Mouse (Mus musculus): ENCODE measurements around the gene Slc22a20. TPM values are rescaled to one million over a fixed set of nuclear protein-coding genes. Genes with fewer than 3 reads are reported as not detected.

The Slc22a20 gene
- polyA plus RNA-seq, 1 experiment from 2014 or later, result not detected

GRCm38 (mm10) chr19:5922963-5923362 lies 63.0 kb downstream of the Slc22a20 start:
- Histone ChIP-seq H3K4me3 (ENCODE audit: low read depth, low read length) (no peak overlapping the region), H3K27ac (ENCODE audit: low read depth, low read length) (no peak overlapping the region), H3K4me1 (replicated peaks; ENCODE audit: control insufficient read depth, insufficient read depth, low read length) (peaks cover 32% of the 10 kb centered on the region), H3K36me3 (ENCODE audit: control insufficient read depth, insufficient read depth, low read length) (peaks cover 3% of the 10 kb centered on the region; the same call in 1 of the 2 replicates), H3K9ac (ENCODE audit: low read depth, low read length) (0 out of 2 replicates have a peak overlapping the region, but pooled peaks have one; percentile 2), H3K9me3 (ENCODE audit: control insufficient read depth, low read length) (no peaks in the 10 kb centered on the region), H3K4me2 (peak overlapping the region; percentile 96), H3K27me3 (replicated peaks; ENCODE audit: control insufficient read depth, insufficient read depth, low read length) (no peaks in the 10 kb centered on the region; the same call in 1 of the 2 replicates)
- DNase-seq (ENCODE audit: low spot score) (no peak), ATAC-seq (replicated peaks; ENCODE audit: low FRiP score) (no peak)
- 87% methylated on average over 3 of the region's 3 CpGs for WGBS

GRCm38 (mm10) chr19:5922119-5922942 lies 63.6 kb downstream of the Slc22a20 start:
- Histone ChIP-seq H3K4me3 (ENCODE audit: low read depth, low read length) (peak overlapping the region; percentile 24), H3K4me1 (replicated peaks; ENCODE audit: control insufficient read depth, insufficient read depth, low read length) (peaks cover 32% of the 10 kb centered on the region), H3K27ac (ENCODE audit: low read depth, low read length) (peak overlapping the region; percentile 79), H3K36me3 (ENCODE audit: control insufficient read depth, insufficient read depth, low read length) (peaks cover 5% of the 10 kb centered on the region), H3K27me3 (replicated peaks; ENCODE audit: control insufficient read depth, insufficient read depth, low read length) (no peaks in the 10 kb centered on the region; the same call in 1 of the 2 replicates), H3K9ac (ENCODE audit: low read depth, low read length) (peak overlapping the region; percentile 47), H3K4me2 (peak overlapping the region; percentile 96), H3K9me3 (ENCODE audit: control insufficient read depth, low read length) (no peaks in the 10 kb centered on the region)
- 47% methylated on average over 15 of the region's 15 CpGs for WGBS
- ATAC-seq (replicated peaks; ENCODE audit: low FRiP score) (peak; percentile 80), DNase-seq (ENCODE audit: low spot score) (no peak)

DNA sequence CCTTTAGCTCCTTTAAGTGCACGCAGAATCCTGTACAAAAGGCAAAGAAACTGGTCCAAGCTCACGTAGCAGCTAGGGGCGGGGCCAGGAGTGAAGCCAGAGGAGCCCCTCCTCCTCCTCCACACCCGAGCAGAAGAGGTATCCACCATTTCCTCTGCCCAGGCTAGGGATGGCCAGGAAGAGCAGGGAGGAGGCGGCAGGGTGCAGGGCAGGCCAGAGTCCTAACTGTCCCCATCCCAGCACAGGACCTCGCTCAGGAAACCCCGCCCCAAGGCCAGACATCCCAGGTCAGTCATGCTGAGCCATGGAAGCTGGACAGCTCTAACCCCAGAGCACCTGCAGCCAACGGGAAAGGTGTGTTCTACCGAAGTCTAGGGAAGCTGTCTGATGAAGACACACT lies 64.2 kb downstream of the Slc22a20 start:
- peaks cover 10% of the 10 kb centered on the region for H3K36me3 ChIP-seq (ENCODE audit: control insufficient read depth, insufficient read depth, low read length)
- H3K27me3 ChIP-seq (replicated peaks; ENCODE audit: control insufficient read depth, insufficient read depth, low read length), result no peaks in the 10 kb centered on the region; the same call in 1 of the 2 replicates
- H3K27ac ChIP-seq (ENCODE audit: low read depth, low read length), result peak overlapping the region; percentile 79
- H3K4me1 ChIP-seq (replicated peaks; ENCODE audit: control insufficient read depth, insufficient read depth, low read length), result peaks cover 32% of the 10 kb centered on the region
- ATAC-seq (replicated peaks; ENCODE audit: low FRiP score) (0 out of 2 replicates have a peak, but pooled peaks have one; percentile 15), DNase-seq (ENCODE audit: low spot score) (no peak)
- H3K9me3 ChIP-seq (ENCODE audit: control insufficient read depth, low read length), result no peaks in the 10 kb centered on the region
- 21% methylated on average over 9 of the region's 9 CpGs for WGBS
- peak overlapping the region; percentile 47 for H3K9ac ChIP-seq (ENCODE audit: low read depth, low read length)
- H3K4me3 ChIP-seq (ENCODE audit: low read depth, low read length), result peak overlapping the region; percentile 24
- peak overlapping the region; percentile 96 for H3K4me2 ChIP-seq

Other genes with a start within 250 kb of the Slc22a20 start
- gene Ltbp3, start 245.2 kb downstream of the Slc22a20 start, polyA plus RNA-seq (2014; fragmentation: Nextera tagmentation; extraction: Ambion mirVana), result 4.1 and 4.6 TPM in 2 replicates
- 57.1 and 58.6 TPM in 2 replicates for gene Scyl1, start 214.7 kb downstream of the Slc22a20 start, polyA plus RNA-seq (2014; fragmentation: Nextera tagmentation; extraction: Ambion mirVana)
- 26.8 and 27.9 TPM in 2 replicates for gene Frmd8, start 110.9 kb downstream of the Slc22a20 start, polyA plus RNA-seq (2014; fragmentation: Nextera tagmentation; extraction: Ambion mirVana)
- 7.5 and 8.2 TPM in 2 replicates for gene Slc25a45, start 108.3 kb downstream of the Slc22a20 start, polyA plus RNA-seq (2014; fragmentation: Nextera tagmentation; extraction: Ambion mirVana)
- 3.9 and 4.2 TPM in 2 replicates for gene Tigd3, start 92.0 kb downstream of the Slc22a20 start, polyA plus RNA-seq (2014; fragmentation: Nextera tagmentation; extraction: Ambion mirVana)
- gene Dpf2, start 73.1 kb downstream of the Slc22a20 start, polyA plus RNA-seq (2014; fragmentation: Nextera tagmentation; extraction: Ambion mirVana), result 119 and 127 TPM in 2 replicates
- 5.1 TPM in 2 replicates for gene Cdc42ep2, start 61.3 kb downstream of the Slc22a20 start, polyA plus RNA-seq (2014; fragmentation: Nextera tagmentation; extraction: Ambion mirVana)
- 129 and 131 TPM in 2 replicates for gene Pola2, start 21.9 kb downstream of the Slc22a20 start, polyA plus RNA-seq (2014; fragmentation: Nextera tagmentation; extraction: Ambion mirVana)
- 25.2 and 25.8 TPM in 2 replicates for gene Capn1, start 29.8 kb upstream of the Slc22a20 start, polyA plus RNA-seq (2014; fragmentation: Nextera tagmentation; extraction: Ambion mirVana)
- 30.7 and 33.7 TPM in 2 replicates for gene Syvn1, start 60.4 kb upstream of the Slc22a20 start, polyA plus RNA-seq (2014; fragmentation: Nextera tagmentation; extraction: Ambion mirVana)
- gene Mrpl49, start 71.6 kb upstream of the Slc22a20 start, polyA plus RNA-seq (2014; fragmentation: Nextera tagmentation; extraction: Ambion mirVana), result 84.5 and 93.9 TPM in 2 replicates
- 1,022 and 1,135 TPM in 2 replicates for gene Fau, start 71.7 kb upstream of the Slc22a20 start, polyA plus RNA-seq (2014; fragmentation: Nextera tagmentation; extraction: Ambion mirVana)
- 38.7 and 42.3 TPM in 2 replicates for gene Znhit2, start 75.0 kb upstream of the Slc22a20 start, polyA plus RNA-seq (2014; fragmentation: Nextera tagmentation; extraction: Ambion mirVana)
- gene Tm7sf2, start 82.2 kb upstream of the Slc22a20 start, polyA plus RNA-seq (2014; fragmentation: Nextera tagmentation; extraction: Ambion mirVana), result 28.6 and 30.8 TPM in 2 replicates
- gene Vps51, start 91.1 kb upstream of the Slc22a20 start, polyA plus RNA-seq (2014; fragmentation: Nextera tagmentation; extraction: Ambion mirVana), result 54.8 and 57.1 TPM in 2 replicates
- not detected in 2 replicates for gene Tmem262, start 93.9 kb upstream of the Slc22a20 start, polyA plus RNA-seq (2014; fragmentation: Nextera tagmentation; extraction: Ambion mirVana)
- gene Gm28374, start 96.1 kb upstream of the Slc22a20 start, polyA plus RNA-seq (2014; fragmentation: Nextera tagmentation; extraction: Ambion mirVana), result 0.75 and 2.2 TPM in 2 replicates
- gene Zfpl1, start 98.8 kb upstream of the Slc22a20 start, polyA plus RNA-seq (2014; fragmentation: Nextera tagmentation; extraction: Ambion mirVana), result 50.4 and 52.3 TPM in 2 replicates
- gene Cdca5, start 98.8 kb upstream of the Slc22a20 start, polyA plus RNA-seq (2014; fragmentation: Nextera tagmentation; extraction: Ambion mirVana), result 50.8 and 55.3 TPM in 2 replicates
- 0.43 and 0.51 TPM in 2 replicates for gene AC131692.1, start 108.3 kb upstream of the Slc22a20 start, polyA plus RNA-seq (2014; fragmentation: Nextera tagmentation; extraction: Ambion mirVana)
- 2.0 and 2.4 TPM in 2 replicates for gene Naaladl1, start 119.6 kb upstream of the Slc22a20 start, polyA plus RNA-seq (2014; fragmentation: Nextera tagmentation; extraction: Ambion mirVana)
- 56.1 and 60.8 TPM in 2 replicates for gene Sac3d1, start 132.5 kb upstream of the Slc22a20 start, polyA plus RNA-seq (2014; fragmentation: Nextera tagmentation; extraction: Ambion mirVana)
- gene Snx15, start 142.2 kb upstream of the Slc22a20 start, polyA plus RNA-seq (2014; fragmentation: Nextera tagmentation; extraction: Ambion mirVana), result 34.6 and 35.1 TPM in 2 replicates
- 0.15 TPM in 1 of 2 replicates, not detected in the other for gene Batf2, start 154.8 kb upstream of the Slc22a20 start, polyA plus RNA-seq (2014; fragmentation: Nextera tagmentation; extraction: Ambion mirVana)
- 70.6 and 73.4 TPM in 2 replicates for gene Arl2, start 155.4 kb upstream of the Slc22a20 start, polyA plus RNA-seq (2014; fragmentation: Nextera tagmentation; extraction: Ambion mirVana)
- not detected in 2 replicates for gene Majin, start 198.2 kb upstream of the Slc22a20 start, polyA plus RNA-seq (2014; fragmentation: Nextera tagmentation; extraction: Ambion mirVana)
- gene Gpha2, start 240.2 kb upstream of the Slc22a20 start, polyA plus RNA-seq (2014; fragmentation: Nextera tagmentation; extraction: Ambion mirVana), result 0.70 TPM in 1 of 2 replicates, not detected in the other
- 10.5 and 12.0 TPM in 2 replicates for gene Ppp2r5b, start 249.7 kb upstream of the Slc22a20 start, polyA plus RNA-seq (2014; fragmentation: Nextera tagmentation; extraction: Ambion mirVana)